Mouse (Mus musculus) heart, embryonic 11.5 days (tissue): ENCODE measurements around the gene Pbx4. TPM values are rescaled to one million over a fixed set of nuclear protein-coding genes. Genes with fewer than 3 reads are reported as not detected.

ENCODE experiments used
- ATAC-seq: fragments of 200-750 bp; cut with Nextera tagmentation; replicated peaks from 2 replicates; pipeline ENCODE4 v1.8.0; 2017; ENCODE audit warnings: moderate library complexity; ENCODE audit not compliant: insufficient number of reproducible peaks, low FRiP score, low TSS enrichment
- H3K27ac ChIP-seq: fragments of 300-500 bp; sonication (generic); 2 replicates; pipeline ENCODE4 v1.5.1; 2014; ENCODE audit warnings: mild to moderate bottlenecking, low read depth, low read length
- H3K27me3 ChIP-seq: fragments of 300-500 bp; sonication (generic); 2 replicates; pipeline ENCODE4 v1.6.1; 2014; ENCODE audit warnings: mild to moderate bottlenecking, low read length, mixed read lengths; ENCODE audit not compliant: control insufficient read depth, insufficient read depth
- H3K36me3 ChIP-seq: fragments of 300-500 bp; sonication (generic); 2 replicates; pipeline ENCODE4 v1.6.1; 2014; ENCODE audit warnings: mild to moderate bottlenecking, low read length, moderate library complexity, mixed read lengths; ENCODE audit not compliant: control insufficient read depth, insufficient read depth
- H3K4me1 ChIP-seq: fragments of 300-500 bp; sonication (generic); 2 replicates; pipeline ENCODE4 v1.6.1; 2014; ENCODE audit warnings: low read length; ENCODE audit not compliant: control insufficient read depth, insufficient read depth
- H3K4me2 ChIP-seq: fragments of 300-500 bp; sonication (generic); 2 replicates; pipeline ENCODE4 v1.6.1; 2014; ENCODE audit warnings: mild to moderate bottlenecking, moderate library complexity
- H3K4me3 ChIP-seq: fragments of 300-500 bp; sonication (generic); 2 replicates; pipeline ENCODE4 v1.5.1; 2014; ENCODE audit warnings: low read depth, low read length
- H3K9ac ChIP-seq: fragments of 300-500 bp; sonication (generic); 2 replicates; pipeline ENCODE4 v1.6.1; 2014; ENCODE audit warnings: mild to moderate bottlenecking, low read depth, low read length, moderate library complexity
- H3K9me3 ChIP-seq: fragments of 300-500 bp; sonication (generic); replicated peaks from 2 replicates; pipeline ENCODE4 v1.6.1; 2016; ENCODE audit warnings: low read length; ENCODE audit not compliant: control insufficient read depth
- WGBS: fragments of 180-500 bp; shearing (Covaris S2); extraction: QIAGEN DNeasy Blood & Tissue Kit; methylation state at CpG from one replicate; pipeline ENCODE4 v1.1.7; 2014; ENCODE audit not compliant: insufficient replicate concordance; 5-methylcytosine and 5-hydroxymethylcytosine counted together
- polyA plus RNA-seq: library from polyadenylated mRNA; unstranded; fragments of >200 nt; fragmentation: Nextera tagmentation; extraction: Ambion mirVana; gene quantifications from 2 replicates; pipeline ENCODE4 v1.2.1, GENCODE M21; 2014

Pbx4 gene
- polyA plus RNA-seq, 1 experiment from 2014 or later, result 4.0 TPM

DNA sequence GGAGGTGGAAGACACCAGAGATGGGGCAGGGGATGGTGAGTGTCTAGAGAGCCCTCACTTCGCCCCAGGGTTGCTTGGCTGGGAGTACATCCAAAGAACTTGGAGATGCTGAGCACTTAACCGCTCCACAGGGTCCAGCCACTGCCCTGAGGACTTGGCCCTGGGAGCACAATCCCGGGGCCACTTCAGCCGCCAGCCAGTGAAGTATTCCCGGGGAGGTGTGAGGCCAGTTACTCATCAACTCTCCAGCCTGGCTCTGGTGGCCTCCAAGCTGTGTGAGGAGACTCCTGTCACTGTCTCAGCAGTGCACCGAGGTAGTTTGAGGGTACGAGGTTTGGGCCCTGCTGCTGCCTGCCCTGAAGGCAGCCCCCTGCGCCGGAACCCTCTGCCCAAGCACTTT, 11.8 kb upstream of the Pbx4 start:
- H3K27ac ChIP-seq, result no peak overlapping the region
- H3K4me3 ChIP-seq, result no peak overlapping the region
- H3K27me3 ChIP-seq, result no peaks in the 10 kb centered on the region
- H3K4me1 ChIP-seq, result peaks cover 13% of the 10 kb centered on the region; the same call in 1 of the 2 replicates
- 67% methylated on average over 9 of the region's 9 CpGs for WGBS
- H3K36me3 ChIP-seq, result 0 out of 2 replicates have a peak, but pooled peaks cover 4% of the 10 kb centered on the region
- no peak overlapping the region for H3K9ac ChIP-seq
- no peak overlapping the region for H3K4me2 ChIP-seq
- no peak for ATAC-seq
- H3K9me3 ChIP-seq, result no peaks in the 10 kb centered on the region

DNA sequence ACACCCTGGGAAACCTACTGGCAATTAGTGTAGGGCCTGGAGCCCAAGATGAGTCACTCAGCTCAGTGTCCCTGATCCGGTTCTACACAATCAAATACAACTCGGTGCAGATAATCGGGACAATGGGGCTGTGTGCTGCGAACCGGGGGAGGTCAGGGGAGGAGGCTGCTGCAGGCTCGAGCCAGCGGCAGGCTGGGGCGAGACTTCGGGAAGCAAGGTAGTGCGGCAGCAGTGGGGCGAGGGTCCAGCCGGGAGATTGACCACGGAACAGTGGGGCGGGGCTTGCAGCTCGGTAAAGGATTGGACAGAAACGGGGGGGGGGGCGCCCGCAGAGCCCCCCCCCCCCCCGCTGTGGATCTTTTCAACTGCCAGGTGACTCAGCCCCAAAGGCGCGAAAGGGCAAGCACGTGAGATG, 10.3 kb upstream of the Pbx4 start:
- 0 out of 2 replicates have a peak, but pooled peaks have one; percentile 12 for ATAC-seq
- 0% methylated on average over 15 of the region's 22 CpGs for WGBS
- H3K4me2 ChIP-seq, result peak overlapping the region; percentile 88
- peak overlapping the region; percentile 74 for H3K9ac ChIP-seq
- H3K4me3 ChIP-seq, result peak overlapping the region; percentile 51
- peaks cover 7% of the 10 kb centered on the region; the same call in 1 of the 2 replicates for H3K4me1 ChIP-seq
- H3K27ac ChIP-seq, result no peak overlapping the region
- H3K27me3 ChIP-seq, result no peaks in the 10 kb centered on the region
- no peaks in the 10 kb centered on the region for H3K9me3 ChIP-seq
- H3K36me3 ChIP-seq, result 0 out of 2 replicates have a peak, but pooled peaks cover 4% of the 10 kb centered on the region

GRCm38 (mm10) chr8:69822386-69823191, 9.7 kb upstream of the Pbx4 start, which contains the start of gene Lpar2:
Gene Lpar2 (plus strand): TSS chr8:69822429.
- Histone ChIP-seq H3K27me3 (no peaks in the 10 kb centered on the region), H3K4me3 (peak within 1 kb of the TSS; percentile 51), H3K4me1 (peaks cover 7% of the 10 kb centered on the region; the same call in 1 of the 2 replicates), H3K27ac (peak within 1 kb of the TSS; percentile 36; the same call in 1 of the 2 replicates), H3K9me3 (no peaks in the 10 kb centered on the region), H3K9ac (peak within 1 kb of the TSS; percentile 74), H3K4me2 (peak within 1 kb of the TSS; percentile 88), H3K36me3 (0 out of 2 replicates have a peak, but pooled peaks cover 4% of the 10 kb centered on the region)
- peak; percentile 76 for ATAC-seq
- 5% methylated on average over 25 of the region's 35 CpGs for WGBS

DNA sequence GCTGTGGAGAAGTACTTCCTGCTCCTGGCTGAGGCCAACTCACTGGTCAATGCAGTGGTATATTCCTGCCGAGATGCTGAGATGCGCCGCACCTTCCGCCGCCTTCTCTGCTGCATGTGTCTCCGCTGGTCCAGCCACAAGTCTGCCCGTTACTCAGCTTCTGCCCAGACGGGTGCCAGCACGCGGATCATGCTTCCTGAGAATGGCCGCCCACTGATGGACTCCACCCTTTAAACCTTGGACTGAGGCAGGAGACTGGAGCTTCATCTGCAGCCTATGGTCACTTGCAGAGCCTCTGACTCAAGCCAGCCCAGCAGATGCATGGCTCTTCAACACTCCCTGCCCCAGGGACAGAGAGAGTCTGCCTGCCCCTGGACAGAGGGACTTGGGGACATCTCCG, 5.9 kb upstream of the Pbx4 start:
- no peaks in the 10 kb centered on the region for H3K27me3 ChIP-seq
- no peak overlapping the region for H3K9ac ChIP-seq
- WGBS, result 88% methylated on average over 12 of the region's 12 CpGs
- H3K36me3 ChIP-seq, result 0 out of 2 replicates have a peak, but pooled peaks cover 2% of the 10 kb centered on the region
- no peak overlapping the region for H3K4me3 ChIP-seq
- ATAC-seq, result no peak
- no peaks in the 10 kb centered on the region for H3K9me3 ChIP-seq
- H3K4me1 ChIP-seq, result peaks cover 7% of the 10 kb centered on the region; the same call in 1 of the 2 replicates
- no peak overlapping the region for H3K4me2 ChIP-seq
- no peak overlapping the region for H3K27ac ChIP-seq

DNA sequence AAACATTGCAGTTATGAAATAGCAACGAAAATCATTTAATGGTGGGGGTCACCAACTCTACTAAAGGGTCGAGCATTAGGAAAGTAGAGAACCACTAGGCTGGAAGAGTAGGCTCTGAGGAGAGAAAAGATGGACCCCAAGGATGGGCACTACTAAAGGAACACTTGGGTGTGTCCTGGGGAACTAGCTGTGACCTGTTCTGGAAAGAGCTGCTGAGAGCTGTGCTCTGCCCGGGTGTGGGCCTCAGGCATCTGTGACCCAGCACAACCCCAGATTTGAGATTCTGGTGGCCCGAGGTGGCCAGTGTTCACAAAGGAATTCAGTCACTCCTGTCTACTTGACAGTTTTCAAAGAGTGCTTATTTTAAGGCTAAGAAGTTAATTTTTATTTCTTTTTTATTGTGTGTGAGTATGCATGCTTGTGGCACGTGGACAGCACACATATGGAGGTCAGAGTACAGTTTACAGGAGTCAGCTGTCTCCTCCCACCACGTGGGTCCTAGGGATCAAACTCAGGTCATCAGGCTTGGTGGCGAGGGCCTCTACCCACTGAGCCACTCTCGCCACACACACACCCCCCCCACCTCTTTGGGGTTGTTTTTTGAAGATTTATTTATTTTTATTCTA, 4.9 kb downstream of the Pbx4 start:
- Histone ChIP-seq H3K4me3 (no peak overlapping the region), H3K4me2 (no peak overlapping the region), H3K9ac (no peak overlapping the region), H3K9me3 (no peaks in the 10 kb centered on the region), H3K36me3 (no peaks in the 10 kb centered on the region), H3K27me3 (no peaks in the 10 kb centered on the region), H3K4me1 (peaks cover 5% of the 10 kb centered on the region; the same call in 1 of the 2 replicates), H3K27ac (no peak overlapping the region)
- no peak for ATAC-seq
- WGBS, result 64% methylated on average over 8 of the region's 8 CpGs

- no peak for ATAC-seq
- Histone ChIP-seq H3K9me3 (no peaks in the 10 kb centered on the region), H3K27ac (no peak overlapping the region), H3K4me2 (no peak overlapping the region), H3K4me1 (peaks cover 6% of the 10 kb centered on the region), H3K27me3 (no peaks in the 10 kb centered on the region), H3K9ac (no peak overlapping the region), H3K36me3 (no peaks in the 10 kb centered on the region), H3K4me3 (no peak overlapping the region)
- WGBS, result 66% methylated on average over 3 of the region's 3 CpGs
These were observed 15.1 kb downstream of the Pbx4 start for GRCm38 (mm10) chr8:69847167-69848065.

GRCm38 (mm10) chr8:69848951-69849350, 16.7 kb downstream of the Pbx4 start:
- H3K9ac ChIP-seq, result no peak overlapping the region
- no peaks in the 10 kb centered on the region for H3K27me3 ChIP-seq
- ATAC-seq, result peak; percentile 62; the same call in 1 of the 2 replicates
- 0 out of 2 replicates have a peak overlapping the region, but pooled peaks have one; percentile 42 for H3K27ac ChIP-seq
- no peaks in the 10 kb centered on the region for H3K36me3 ChIP-seq
- no peaks in the 10 kb centered on the region for H3K9me3 ChIP-seq
- no peak overlapping the region for H3K4me3 ChIP-seq
- WGBS, result 50% methylated on average over 8 of the region's 8 CpGs
- H3K4me2 ChIP-seq, result no peak overlapping the region
- peaks cover 6% of the 10 kb centered on the region for H3K4me1 ChIP-seq

DNA sequence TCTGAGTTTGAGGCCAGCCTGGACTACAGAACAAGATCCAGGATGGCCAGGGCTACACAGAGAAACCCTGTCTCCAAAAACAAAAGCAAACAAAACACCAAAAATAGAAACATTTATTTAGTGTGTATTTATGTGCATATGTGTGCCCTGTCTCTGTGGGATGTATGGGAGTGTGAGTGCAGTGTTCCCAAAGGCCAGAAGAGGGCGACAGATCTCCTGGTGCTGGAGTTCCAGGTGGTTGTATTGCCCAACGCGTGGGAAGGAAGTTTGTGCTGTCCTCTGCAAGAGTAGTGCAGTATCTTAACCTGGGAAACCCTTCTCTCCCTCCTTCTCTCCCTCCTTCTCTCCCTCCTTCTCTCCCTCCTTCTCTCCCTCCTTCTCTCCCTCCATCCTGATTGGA, 17.6 kb downstream of the Pbx4 start:
- no peak overlapping the region for H3K4me3 ChIP-seq
- no peak for ATAC-seq
- WGBS, result 32% methylated on average over 3 of the region's 3 CpGs
- no peaks in the 10 kb centered on the region for H3K27me3 ChIP-seq
- no peak overlapping the region for H3K9ac ChIP-seq
- H3K4me2 ChIP-seq, result no peak overlapping the region
- H3K36me3 ChIP-seq, result no peaks in the 10 kb centered on the region
- H3K4me1 ChIP-seq, result peaks cover 6% of the 10 kb centered on the region
- H3K27ac ChIP-seq, result no peak overlapping the region
- no peaks in the 10 kb centered on the region for H3K9me3 ChIP-seq
